Mouse (Mus musculus): ENCODE data around the gene Set.
"Not testable (repeated sequence)": the region's sequence is repeated elsewhere in the genome, so short reads cannot be mapped to it uniquely, and the experiment has no call there.

Set gene

DNA sequence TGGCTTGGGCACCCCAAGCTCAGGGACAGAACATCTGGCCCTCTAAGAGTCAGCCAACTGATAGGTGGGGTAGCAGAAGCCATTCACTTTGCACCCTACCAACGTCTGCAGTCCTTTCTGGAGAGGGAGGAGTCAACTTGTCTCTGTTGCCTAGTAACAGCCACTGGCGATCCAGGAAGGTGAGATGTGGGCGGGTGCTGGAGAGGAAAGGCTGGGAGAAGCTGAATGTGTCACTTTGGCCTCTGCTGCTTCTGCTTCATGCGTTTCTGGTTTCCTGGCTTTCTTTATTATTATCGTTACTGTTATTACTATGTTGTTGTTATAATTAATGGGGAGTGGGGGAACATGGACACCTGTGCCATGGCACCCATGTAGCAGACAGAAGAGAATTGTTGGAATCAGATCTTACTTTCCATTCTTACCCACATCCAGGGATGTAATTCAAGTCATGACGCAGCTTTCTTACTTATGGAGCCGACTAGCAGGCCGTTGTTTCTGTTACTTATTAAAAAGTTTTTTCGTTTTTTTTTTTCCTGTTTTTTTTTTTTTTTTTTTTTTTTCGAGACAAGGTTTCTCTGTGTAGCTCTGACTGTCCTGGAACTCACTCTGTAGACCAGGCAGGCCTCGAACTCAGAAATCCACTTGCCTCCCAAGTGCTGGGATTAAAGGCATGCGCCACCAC lies at the start of gene Set:
Set (plus strand) TSS at position 156 of the 682 bp plus-strand sequence.
- in situ Hi-C loops (cut with MboI, MseI) = no loop called here

GRCm38 (mm10) chr2:30009101-30009500 lies 48.1 kb upstream of the Set start:
- in situ Hi-C loops (cut with MboI, MseI) = loop anchor here (25.0 kb wide), 1 partner anchor 847 kb away; no protein-coding TSS in a partner anchor

DNA sequence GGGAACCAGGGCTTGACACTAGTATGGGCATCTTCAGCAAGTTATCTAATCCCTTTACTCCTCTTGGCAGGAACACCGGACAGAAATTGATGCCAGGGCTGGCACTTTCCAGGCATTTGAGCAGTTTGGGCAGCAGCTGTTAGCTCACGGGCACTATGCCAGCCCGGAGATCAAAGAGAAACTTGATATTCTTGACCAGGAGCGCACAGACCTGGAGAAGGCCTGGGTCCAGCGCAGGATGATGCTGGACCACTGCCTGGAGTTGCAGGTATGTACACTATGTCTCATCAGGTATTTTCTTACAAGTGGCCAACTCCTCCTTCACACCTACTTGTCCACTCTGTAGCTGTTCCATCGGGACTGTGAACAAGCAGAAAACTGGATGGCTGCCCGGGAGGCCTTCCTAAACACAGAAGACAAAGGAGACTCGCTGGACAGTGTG lies 46.3 kb upstream of the Set start:
- in situ Hi-C loops (cut with MboI, MseI) = loop anchor here (25.0 kb wide), 1 partner anchor 849 kb away; no protein-coding TSS in a partner anchor

- in situ Hi-C loops (cut with MboI, MseI) = loop anchor here (25.0 kb wide), 1 partner anchor 852 kb away; no protein-coding TSS in a partner anchor
These were observed 42.7 kb upstream of the Set start for GRCm38 (mm10) chr2:30014326-30014966.

DNA sequence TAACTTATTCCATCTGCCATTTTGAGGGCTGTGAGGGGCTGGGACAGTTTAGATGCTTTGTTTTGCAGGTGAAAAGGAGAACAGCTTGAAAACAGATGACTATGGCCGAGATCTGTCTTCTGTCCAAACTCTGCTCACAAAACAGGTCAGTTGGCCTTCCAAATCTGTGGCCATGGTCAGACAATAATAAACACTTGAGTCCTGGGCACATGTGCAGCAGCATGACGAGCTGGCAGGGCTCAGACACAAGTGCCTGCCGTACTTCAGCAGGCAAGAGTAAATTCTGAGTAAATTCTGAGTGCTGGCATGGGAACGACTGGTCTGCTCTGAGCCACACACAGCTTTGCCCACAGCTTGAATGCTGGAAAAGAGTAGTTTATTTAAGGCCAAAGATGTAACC lies 31.7 kb upstream of the Set start:
- in situ Hi-C loops (cut with MboI, MseI) = no loop called here

- in situ Hi-C loops (cut with MboI, MseI) = no loop called here
These were observed 30.2 kb upstream of the Set start for GRCm38 (mm10) chr2:30026997-30027396.

GRCm38 (mm10) chr2:30032244-30032846 lies 24.8 kb upstream of the Set start:
- in situ Hi-C loops (cut with MboI, MseI) = no loop called here

DNA sequence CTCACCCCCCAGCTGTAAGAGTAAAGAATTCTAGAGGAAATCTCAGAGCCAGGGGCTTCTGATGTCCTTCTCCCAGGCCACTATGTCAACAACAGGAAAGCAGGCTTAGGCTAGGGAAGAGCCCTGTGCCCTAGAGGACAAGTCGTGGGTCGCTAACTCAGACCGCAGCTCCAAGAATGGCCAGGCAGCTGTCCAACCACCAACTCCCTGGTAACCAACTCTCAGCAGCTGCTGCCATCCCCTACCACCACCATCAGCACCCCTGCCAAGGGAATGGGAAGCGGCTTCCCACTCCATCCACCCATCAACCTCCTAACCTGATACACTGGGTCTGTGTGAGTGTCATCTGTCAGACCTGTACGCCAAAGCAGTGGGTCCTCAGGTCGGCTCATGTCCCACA lies 24.2 kb upstream of the Set start:
- in situ Hi-C loops (cut with MboI, MseI) = no loop called here

DNA sequence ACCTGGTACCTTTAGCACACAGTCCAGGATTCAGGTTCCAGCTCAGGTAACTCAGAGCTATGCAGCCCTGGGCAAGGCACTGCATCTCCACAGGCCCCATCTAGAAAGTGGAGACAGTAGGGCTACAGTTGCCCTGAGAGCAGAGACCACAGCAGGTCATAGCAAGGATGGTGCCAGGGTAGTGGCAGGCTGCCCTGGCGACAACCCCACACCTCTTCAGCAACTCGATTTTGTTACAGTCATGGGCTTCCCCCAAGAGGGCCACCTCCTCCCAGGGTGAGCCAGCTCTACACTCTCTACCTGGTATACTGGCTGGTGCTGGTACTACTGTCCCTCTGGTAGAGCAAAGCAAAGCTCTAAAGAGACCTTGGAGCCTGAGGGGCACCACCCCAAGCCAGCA lies 19.4 kb upstream of the Set start:
- in situ Hi-C loops (cut with MboI, MseI) = no loop called here

DNA sequence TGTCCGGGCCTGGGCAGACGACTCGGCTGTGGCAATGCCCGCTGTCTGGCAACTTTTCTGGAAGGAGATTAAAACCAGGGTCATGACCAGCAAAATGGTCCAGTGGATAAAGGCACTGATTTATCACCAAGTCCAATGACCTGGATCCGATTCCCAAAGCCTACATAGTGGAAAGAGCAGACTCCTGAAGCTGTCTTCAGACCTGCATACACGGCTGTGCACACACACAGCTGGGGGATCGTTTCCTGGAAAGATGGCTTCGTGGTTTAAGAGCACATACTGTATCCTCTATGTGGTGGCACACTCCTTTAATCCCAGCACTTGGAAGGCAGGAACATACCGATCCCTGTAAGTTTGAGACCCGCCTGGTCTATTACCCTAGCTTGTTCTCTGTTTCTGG lies 18.8 kb upstream of the Set start:
- in situ Hi-C loops (cut with MboI, MseI) = no loop called here

DNA sequence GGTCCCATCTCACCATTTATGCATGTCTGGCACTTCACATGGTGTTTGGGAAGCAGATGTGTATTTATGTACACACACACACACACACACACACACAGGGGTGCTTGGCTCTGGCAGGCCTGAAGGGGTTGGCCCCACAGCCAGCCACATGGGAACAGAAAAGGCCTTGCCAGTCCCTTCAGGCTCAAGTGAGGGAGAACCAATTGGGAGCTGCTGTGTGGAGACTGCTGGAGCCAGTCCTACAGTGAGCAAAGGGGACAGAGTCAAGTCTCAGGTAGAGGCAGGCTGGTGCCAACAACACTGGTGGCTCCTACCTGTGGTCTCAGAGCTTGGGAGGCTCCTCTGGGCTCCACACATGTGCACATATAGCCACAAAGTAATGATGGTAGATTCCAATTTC lies 17.5 kb upstream of the Set start:
- in situ Hi-C loops (cut with MboI, MseI) = no loop called here

GRCm38 (mm10) chr2:30042445-30042844 lies 14.7 kb upstream of the Set start:
- in situ Hi-C loops (cut with MboI, MseI) = no loop called here

- in situ Hi-C loops (cut with MboI, MseI) = no loop called here
These were observed 12.6 kb upstream of the Set start for GRCm38 (mm10) chr2:30044550-30044949.

- in situ Hi-C loops (cut with MboI, MseI) = loop anchor here (5.0 kb wide), 1 partner anchor 35 kb away; no protein-coding TSS in a partner anchor
These were observed 10.1 kb upstream of the Set start for GRCm38 (mm10) chr2:30047127-30047526.

GRCm38 (mm10) chr2:30048101-30048501 lies 9.1 kb upstream of the Set start:
- in situ Hi-C loops (cut with MboI, MseI) = loop anchor here (5.0 kb wide), 1 partner anchor 34 kb away; no protein-coding TSS in a partner anchor

- in situ Hi-C loops (cut with MboI, MseI) = loop anchor here (5.0 kb wide), 1 partner anchor 33 kb away; no protein-coding TSS in a partner anchor
These were observed 8.3 kb upstream of the Set start, which contains the start of gene Wdr34 for GRCm38 (mm10) chr2:30048699-30049388. Gene Wdr34 (minus strand): TSS chr2:30048881.

- in situ Hi-C loops (cut with MboI, MseI) = loop anchor here (5.0 kb wide), 1 partner anchor 32 kb away; no protein-coding TSS in a partner anchor
These were observed 7.3 kb upstream of the Set start for GRCm38 (mm10) chr2:30049831-30050230.

- in situ Hi-C loops (cut with MboI, MseI) = no loop called here
These were observed 5.0 kb upstream of the Set start for GRCm38 (mm10) chr2:30051992-30052761.

DNA sequence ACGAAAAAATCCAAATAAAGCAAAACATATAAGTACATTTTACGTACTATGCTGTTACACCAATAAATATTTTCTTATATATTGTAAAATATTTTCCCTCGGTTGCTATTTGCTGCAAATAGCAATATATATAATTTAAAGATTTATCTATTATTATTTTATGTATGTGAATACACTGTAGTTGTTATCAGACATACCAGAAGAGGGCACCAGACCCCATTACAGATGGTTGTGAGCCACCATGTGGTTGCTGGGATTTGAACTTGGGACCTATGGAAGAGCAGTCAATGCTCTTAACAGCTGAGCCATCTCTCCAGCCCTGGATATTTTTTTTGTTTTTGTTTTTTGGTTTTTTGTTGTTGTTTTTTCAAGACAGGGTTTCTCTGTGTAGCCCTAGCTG lies 1.9 kb upstream of the Set start:
- in situ Hi-C loops (cut with MboI, MseI) = not testable (repeated sequence)

GRCm38 (mm10) chr2:30056736-30057135 lies 442 bp upstream of the Set start:
- in situ Hi-C loops (cut with MboI, MseI) = no loop called here

- in situ Hi-C loops (cut with MboI, MseI) = no loop called here
These were observed 1.2 kb downstream of the Set start for GRCm38 (mm10) chr2:30058418-30058817.
